Mouse (Mus musculus) adrenal gland, postnatal 25 days (tissue): ENCODE measurements around the gene Rtf1. TPM values are rescaled to one million over a fixed set of nuclear protein-coding genes. Genes with fewer than 3 reads are reported as not detected.
"Not testable (repeated sequence)": the region's sequence is repeated elsewhere in the genome, so short reads cannot be mapped to it uniquely, and the experiment has no call there.

Source experiments
- DNase-seq: peaks from one replicate; pipeline ENCODE4 v3.0.0; 2021; ENCODE audit warnings: mixed read lengths
- long read RNA-seq: library from polyadenylated mRNA; stranded (forward); transcript quantifications from one replicate; pipeline ENCODE4 v2.0.0, GENCODE M21; 2021
- total RNA-seq: library from RNA; stranded (reverse); gene quantifications from 2 replicates; pipeline ENCODE4 v1.2.3, GENCODE M21; 2021

The Rtf1 gene
- total RNA-seq, result 29.9 and 30.5 TPM in 2 replicates
- long read RNA-seq, full-length matches to known transcripts, result 1 of 38 reads
- long read RNA-seq, partial matches to known transcripts, result 24 of 38 reads
- long read RNA-seq, other reads (novel, unspliced or antisense), result 13 of 38 reads

- peak; percentile 99 for DNase-seq
Observed at GRCm38 (mm10) chr2:119674525-119675214, at the start of gene Rtf1. Gene Rtf1 (plus strand): TSS chr2:119675068.

GRCm38 (mm10) chr2:119636781-119637180, 38.1 kb upstream of the Rtf1 start:
- no peak for DNase-seq

- no peak for DNase-seq
Observed at GRCm38 (mm10) chr2:119641214-119641912, 33.5 kb upstream of the Rtf1 start.

- DNase-seq, result no peak
Observed at GRCm38 (mm10) chr2:119644254-119644653, 30.6 kb upstream of the Rtf1 start.

- peak; percentile 75 for DNase-seq
Observed at GRCm38 (mm10) chr2:119662220-119663182, 12.4 kb upstream of the Rtf1 start, which contains the start of gene Ndufaf1. Gene Ndufaf1 (minus strand): TSS chr2:119662827.

GRCm38 (mm10) chr2:119665744-119666143, 9.1 kb upstream of the Rtf1 start:
- DNase-seq, result not testable (repeated sequence)

- no peak for DNase-seq
Observed at GRCm38 (mm10) chr2:119669010-119669409, 5.9 kb upstream of the Rtf1 start.

- DNase-seq, result peak; percentile 48
Observed at GRCm38 (mm10) chr2:119675215-119675784, 432 bp downstream of the Rtf1 start.

- no peak for DNase-seq
Observed at GRCm38 (mm10) chr2:119675831-119676230, 963 bp downstream of the Rtf1 start.

- no peak for DNase-seq
Observed at GRCm38 (mm10) chr2:119683706-119684105, 8.8 kb downstream of the Rtf1 start.

GRCm38 (mm10) chr2:119692003-119692701, 17.3 kb downstream of the Rtf1 start:
- no peak for DNase-seq

- DNase-seq, result no peak
Observed at GRCm38 (mm10) chr2:119694826-119695225, 20.0 kb downstream of the Rtf1 start.

- no peak for DNase-seq
Observed at GRCm38 (mm10) chr2:119696111-119696510, 21.2 kb downstream of the Rtf1 start.

GRCm38 (mm10) chr2:119698472-119698871, 23.6 kb downstream of the Rtf1 start:
- no peak for DNase-seq

- DNase-seq, result no peak
Observed at GRCm38 (mm10) chr2:119699962-119700361, 25.1 kb downstream of the Rtf1 start.

- DNase-seq, result no peak
Observed at GRCm38 (mm10) chr2:119703171-119703570, 28.3 kb downstream of the Rtf1 start.

GRCm38 (mm10) chr2:119707676-119708075, 32.8 kb downstream of the Rtf1 start:
- DNase-seq, result no peak

GRCm38 (mm10) chr2:119710011-119710410, 35.1 kb downstream of the Rtf1 start:
- no peak for DNase-seq

GRCm38 (mm10) chr2:119715868-119716267, 41.0 kb downstream of the Rtf1 start:
- not testable (repeated sequence) for DNase-seq

- DNase-seq, result no peak
Observed at GRCm38 (mm10) chr2:119721070-119721469, 46.2 kb downstream of the Rtf1 start.

- DNase-seq, result no peak
Observed at GRCm38 (mm10) chr2:119727762-119728416, 53.0 kb downstream of the Rtf1 start.
